Mouse (Mus musculus): ENCODE results near the gene Slc25a16. TPM values are rescaled to one million over a fixed set of nuclear protein-coding genes. Genes with fewer than 3 reads are reported as not detected.

Gene Slc25a16
- polyA plus RNA-seq, 1 experiment: 24.0 TPM

DNA sequence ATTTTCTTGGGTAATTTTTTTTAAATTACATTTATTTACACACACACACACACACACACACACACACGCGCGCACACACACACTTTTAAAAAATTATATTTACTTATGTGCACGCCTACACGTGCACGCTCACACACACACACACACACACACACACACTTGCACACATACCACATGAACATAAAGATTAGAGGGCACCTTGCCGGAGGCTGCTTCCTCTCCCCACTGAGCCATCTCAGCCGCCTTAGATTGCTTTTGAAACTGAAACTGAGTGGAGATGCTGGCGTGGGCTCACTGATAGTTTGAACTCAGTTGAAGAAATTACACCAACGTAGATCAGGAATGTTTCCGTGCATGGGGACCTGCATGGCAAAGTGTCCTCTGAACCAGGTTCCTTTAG, 63.6 kb downstream of the Slc25a16 start:
- WGBS: 34% methylated on average over 11 of the region's 11 CpGs
- Histone ChIP-seq H3K27ac (ENCODE audit: control insufficient read depth, insufficient read depth, low read length) (peak overlapping the region; percentile 89), H3K4me1 (replicated peaks; ENCODE audit: control insufficient read depth, insufficient read depth, low read length) (peaks cover 24% of the 10 kb centered on the region), H3K4me3 (ENCODE audit: control insufficient read depth, insufficient read depth, low read length) (peak overlapping the region; percentile 21), H3K27me3 (ENCODE audit: control insufficient read depth, insufficient read depth, low read length) (no peaks in the 10 kb centered on the region), H3K36me3 (ENCODE audit: control insufficient read depth, insufficient read depth, low read length) (no peaks in the 10 kb centered on the region; the same call in 1 of the 2 replicates)
- no peak for TF ChIP-seq POLR2A (IDR thresholded peaks at IDR 0.05; ENCODE audit: control insufficient read depth, extremely low read depth, insufficient read depth, low read length, poor library complexity)
- TF ChIP-seq CTCF (IDR thresholded peaks at IDR 0.05; ENCODE audit: borderline replicate concordance, control insufficient read depth, extremely low read depth, insufficient read depth, low read length, poor library complexity): no peak
- DNase-seq: peak; percentile 59

DNA sequence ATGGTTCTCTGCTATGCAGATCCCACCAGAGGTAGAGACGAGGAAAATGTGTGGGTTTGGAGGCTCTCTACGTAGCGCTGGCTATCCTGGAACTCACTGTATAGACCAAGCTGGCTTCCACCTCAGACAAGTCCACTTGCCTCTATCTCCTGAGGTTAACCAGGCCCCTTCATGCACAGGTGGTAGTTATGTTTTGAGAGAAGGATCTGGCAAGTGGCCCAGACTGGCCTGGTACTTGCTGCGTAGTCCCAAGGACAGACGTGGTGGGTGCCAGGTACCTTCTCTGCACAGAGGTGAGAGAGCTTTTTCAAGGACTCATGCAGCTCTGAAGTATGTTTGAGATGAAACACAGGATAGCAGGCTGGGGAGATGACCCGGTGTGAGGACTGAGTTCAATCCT, 64.1 kb downstream of the Slc25a16 start:
- peak overlapping the region; percentile 89 for H3K27ac ChIP-seq (ENCODE audit: control insufficient read depth, insufficient read depth, low read length)
- WGBS: 68% methylated on average over 6 of the region's 6 CpGs
- no peaks in the 10 kb centered on the region for H3K27me3 ChIP-seq (ENCODE audit: control insufficient read depth, insufficient read depth, low read length)
- H3K4me3 ChIP-seq (ENCODE audit: control insufficient read depth, insufficient read depth, low read length): peak overlapping the region; percentile 21
- no peaks in the 10 kb centered on the region; the same call in 1 of the 2 replicates for H3K36me3 ChIP-seq (ENCODE audit: control insufficient read depth, insufficient read depth, low read length)
- TF ChIP-seq CTCF (IDR thresholded peaks at IDR 0.05; ENCODE audit: borderline replicate concordance, control insufficient read depth, extremely low read depth, insufficient read depth, low read length, poor library complexity): no peak
- TF ChIP-seq POLR2A (IDR thresholded peaks at IDR 0.05; ENCODE audit: control insufficient read depth, extremely low read depth, insufficient read depth, low read length, poor library complexity): no peak
- H3K4me1 ChIP-seq (replicated peaks; ENCODE audit: control insufficient read depth, insufficient read depth, low read length): peaks cover 24% of the 10 kb centered on the region
- peak; percentile 7 for DNase-seq

DNA sequence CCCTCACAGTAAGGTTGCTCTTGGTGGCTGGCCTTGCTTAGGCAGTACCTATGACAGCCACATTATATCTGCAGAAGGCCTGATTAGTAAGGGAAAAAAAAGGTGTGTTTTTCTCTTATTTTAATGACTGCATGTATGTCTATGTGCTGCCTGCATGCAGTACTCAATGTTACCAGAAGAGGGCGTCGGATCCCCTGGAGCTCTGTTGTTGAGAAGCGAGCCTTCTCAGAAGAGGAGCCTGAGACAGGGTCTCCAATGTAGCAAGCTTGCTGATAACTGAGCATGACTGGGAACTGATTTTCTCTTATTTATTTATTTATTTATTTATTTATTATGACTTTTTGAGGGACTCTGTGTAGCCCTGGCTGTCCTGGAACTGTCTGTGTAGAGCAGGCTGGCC, 66.9 kb downstream of the Slc25a16 start:
- Histone ChIP-seq H3K27me3 (ENCODE audit: control insufficient read depth, insufficient read depth, low read length) (no peaks in the 10 kb centered on the region), H3K4me1 (replicated peaks; ENCODE audit: control insufficient read depth, insufficient read depth, low read length) (peaks cover 16% of the 10 kb centered on the region), H3K27ac (ENCODE audit: control insufficient read depth, insufficient read depth, low read length) (no peak overlapping the region), H3K36me3 (ENCODE audit: control insufficient read depth, insufficient read depth, low read length) (peaks cover 21% of the 10 kb centered on the region), H3K4me3 (ENCODE audit: control insufficient read depth, insufficient read depth, low read length) (no peak overlapping the region)
- TF ChIP-seq POLR2A (IDR thresholded peaks at IDR 0.05; ENCODE audit: control insufficient read depth, extremely low read depth, insufficient read depth, low read length, poor library complexity) (no peak), CTCF (IDR thresholded peaks at IDR 0.05; ENCODE audit: borderline replicate concordance, control insufficient read depth, extremely low read depth, insufficient read depth, low read length, poor library complexity) (no peak)
- WGBS: 48% methylated on average over 3 of the region's 3 CpGs
- peak; percentile 32 for DNase-seq

DNA sequence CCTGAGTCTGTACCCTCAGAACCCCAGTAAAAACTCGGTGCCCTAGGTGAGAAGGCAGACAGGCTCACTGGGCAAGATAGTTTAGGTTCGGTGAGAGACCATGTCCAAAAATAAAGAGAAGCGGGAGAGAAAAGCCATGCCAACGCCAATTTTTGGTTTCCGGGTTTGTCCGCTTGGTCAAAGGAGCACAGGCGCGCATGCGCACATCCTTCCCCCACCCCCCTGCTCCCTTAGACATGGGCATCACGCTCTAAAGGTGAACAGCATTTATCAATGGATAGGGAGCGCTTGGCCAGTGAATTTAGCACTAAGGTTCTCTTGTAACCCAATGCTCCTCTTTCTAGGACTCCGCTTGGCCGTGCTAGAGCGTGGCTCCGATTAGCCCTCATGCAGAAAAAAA, 70.2 kb downstream of the Slc25a16 start:
- no peak for DNase-seq
- WGBS: 97% methylated on average over 15 of the region's 15 CpGs
- Histone ChIP-seq H3K27me3 (ENCODE audit: control insufficient read depth, insufficient read depth, low read length) (no peaks in the 10 kb centered on the region), H3K36me3 (ENCODE audit: control insufficient read depth, insufficient read depth, low read length) (peaks cover 46% of the 10 kb centered on the region), H3K4me3 (ENCODE audit: control insufficient read depth, insufficient read depth, low read length) (no peak overlapping the region), H3K4me1 (replicated peaks; ENCODE audit: control insufficient read depth, insufficient read depth, low read length) (no peaks in the 10 kb centered on the region), H3K27ac (ENCODE audit: control insufficient read depth, insufficient read depth, low read length) (no peak overlapping the region)
- no peak for TF ChIP-seq POLR2A (IDR thresholded peaks at IDR 0.05; ENCODE audit: control insufficient read depth, extremely low read depth, insufficient read depth, low read length, poor library complexity)
- TF ChIP-seq CTCF (IDR thresholded peaks at IDR 0.05; ENCODE audit: borderline replicate concordance, control insufficient read depth, extremely low read depth, insufficient read depth, low read length, poor library complexity): no peak

DNA sequence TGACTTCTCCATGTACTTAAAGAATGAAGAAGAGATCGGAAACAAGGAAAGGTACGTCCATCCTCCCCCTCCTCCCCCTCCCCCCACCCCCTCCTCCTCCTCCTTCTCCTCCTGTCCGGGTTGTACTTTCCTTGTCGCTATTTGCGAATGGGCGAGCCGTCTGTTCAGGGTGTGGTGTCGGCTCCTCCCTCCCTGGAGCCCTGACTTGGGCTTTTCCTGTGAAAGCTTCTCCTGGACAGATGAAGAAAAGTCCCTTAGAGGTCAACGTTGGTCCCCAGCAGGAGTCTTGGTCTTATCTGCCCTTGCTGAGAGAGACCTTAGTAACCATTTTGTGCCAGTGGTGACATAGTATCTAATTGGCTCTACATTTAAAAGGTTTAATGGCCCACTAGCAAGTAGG, 73.6 kb downstream of the Slc25a16 start:
- Histone ChIP-seq H3K27ac (ENCODE audit: control insufficient read depth, insufficient read depth, low read length) (no peak overlapping the region), H3K27me3 (ENCODE audit: control insufficient read depth, insufficient read depth, low read length) (no peaks in the 10 kb centered on the region)
- WGBS: 94% methylated on average over 8 of the region's 9 CpGs

More for the DNA sequence above, 73.6 kb downstream of the Slc25a16 start:
- DNase-seq: no peak
- Histone ChIP-seq H3K4me1 (replicated peaks; ENCODE audit: control insufficient read depth, insufficient read depth, low read length) (no peaks in the 10 kb centered on the region), H3K36me3 (ENCODE audit: control insufficient read depth, insufficient read depth, low read length) (peaks cover 65% of the 10 kb centered on the region), H3K4me3 (ENCODE audit: control insufficient read depth, insufficient read depth, low read length) (no peak overlapping the region)
- TF ChIP-seq POLR2A (IDR thresholded peaks at IDR 0.05; ENCODE audit: control insufficient read depth, extremely low read depth, insufficient read depth, low read length, poor library complexity) (no peak), CTCF (IDR thresholded peaks at IDR 0.05; ENCODE audit: borderline replicate concordance, control insufficient read depth, extremely low read depth, insufficient read depth, low read length, poor library complexity) (no peak)

Other genes with a start within 250 kb of the Slc25a16 start
- gene Stox1, start 194.5 kb upstream of the Slc25a16 start, polyA plus RNA-seq (2012; rRNA removed): 1.0 and 2.0 TPM in 2 replicates
- gene Ccar1, start 128.3 kb upstream of the Slc25a16 start, polyA plus RNA-seq (2012; rRNA removed): 171 and 180 TPM in 2 replicates
- 5.7 and 6.7 TPM in 2 replicates for gene Tet1, start 11.6 kb upstream of the Slc25a16 start, polyA plus RNA-seq (2012; rRNA removed)
- gene Dna2, start 26.4 kb downstream of the Slc25a16 start, polyA plus RNA-seq (2012; rRNA removed): 20.0 and 23.6 TPM in 2 replicates
- 7.5 and 8.0 TPM in 2 replicates for gene Rufy2, start 59.6 kb downstream of the Slc25a16 start, polyA plus RNA-seq (2012; rRNA removed)
- 22.8 and 27.2 TPM in 2 replicates for gene Hnrnph3, start 103.6 kb downstream of the Slc25a16 start, polyA plus RNA-seq (2012; rRNA removed)
- gene Pbld2, start 103.7 kb downstream of the Slc25a16 start, polyA plus RNA-seq (2012; rRNA removed): 0.42 and 0.62 TPM in 2 replicates
- gene Pbld1, start 139.5 kb downstream of the Slc25a16 start, polyA plus RNA-seq (2012; rRNA removed): 0.23 and 0.55 TPM in 2 replicates
- gene Atoh7, start 179.0 kb downstream of the Slc25a16 start, polyA plus RNA-seq (2012; rRNA removed): 0.05 TPM in 1 of 2 replicates, not detected in the other

Measured in thymus, adult 2 months (tissue).